Mouse (Mus musculus): Measurements from ENCODE around the gene Gm11042. TPM values are rescaled to one million over a fixed set of nuclear protein-coding genes. Genes with fewer than 3 reads are reported as not detected.

Gm11042 gene
- total RNA-seq, 4 experiments from 2014 or later: not detected

DNA sequence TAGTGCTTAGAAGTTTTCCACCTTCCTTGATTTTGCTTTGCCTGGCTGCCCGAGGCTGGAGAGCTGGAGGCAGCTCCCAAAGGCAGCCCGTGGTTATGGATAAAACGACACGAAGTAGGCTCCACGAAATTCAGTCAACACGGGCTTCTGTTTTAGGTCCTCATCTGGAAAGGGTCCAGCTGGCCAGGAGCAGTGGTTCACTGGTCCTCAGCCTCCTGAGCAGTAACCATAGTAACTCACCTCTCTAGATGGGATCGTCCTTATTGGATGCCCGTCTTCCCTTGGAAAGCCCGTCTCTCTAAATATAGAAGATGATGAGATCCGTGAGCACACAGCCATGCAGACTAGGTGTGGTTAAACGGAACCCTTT lies 31.5 kb downstream of the Gm11042 start:
- DNase-seq (ENCODE audit: low spot score in 2 of 2): peak in 1 of 2 experiments; percentile 68

DNA sequence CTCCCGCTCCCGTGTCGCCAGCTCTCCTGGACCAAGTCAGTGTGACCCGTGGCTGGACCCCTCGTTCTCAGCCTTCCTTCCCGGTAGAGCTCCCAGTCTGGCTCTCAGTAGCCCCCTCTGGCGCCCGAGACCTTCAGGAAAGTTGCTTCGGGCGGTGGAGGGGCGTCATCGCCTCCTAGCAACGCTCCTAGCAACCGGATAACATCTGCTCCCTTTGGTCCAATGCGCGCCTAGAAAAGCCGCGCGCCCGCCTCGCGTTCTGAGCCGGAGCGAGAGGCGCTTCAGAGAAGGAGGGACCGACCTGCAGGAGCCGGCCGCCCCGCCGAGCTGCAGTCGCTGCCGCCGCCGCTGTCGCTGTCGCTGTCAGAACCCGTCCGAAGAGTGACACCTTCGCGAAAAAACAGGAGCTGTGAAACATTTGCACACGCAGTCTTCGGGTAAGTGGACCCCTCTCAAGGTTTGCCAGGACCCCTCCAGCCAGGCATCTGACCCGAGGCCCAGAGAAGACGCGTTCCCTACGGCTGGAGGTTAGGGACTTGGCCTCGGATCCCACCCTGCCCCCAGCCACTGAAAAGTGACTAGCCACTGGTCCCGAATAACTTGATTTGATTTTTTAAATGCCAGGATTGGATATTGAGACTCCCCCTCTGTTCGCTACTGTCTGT lies 32.0 kb downstream of the Gm11042 start:
- DNase-seq (ENCODE audit: low spot score in 2 of 2): peak; percentile 89 to 92

DNA sequence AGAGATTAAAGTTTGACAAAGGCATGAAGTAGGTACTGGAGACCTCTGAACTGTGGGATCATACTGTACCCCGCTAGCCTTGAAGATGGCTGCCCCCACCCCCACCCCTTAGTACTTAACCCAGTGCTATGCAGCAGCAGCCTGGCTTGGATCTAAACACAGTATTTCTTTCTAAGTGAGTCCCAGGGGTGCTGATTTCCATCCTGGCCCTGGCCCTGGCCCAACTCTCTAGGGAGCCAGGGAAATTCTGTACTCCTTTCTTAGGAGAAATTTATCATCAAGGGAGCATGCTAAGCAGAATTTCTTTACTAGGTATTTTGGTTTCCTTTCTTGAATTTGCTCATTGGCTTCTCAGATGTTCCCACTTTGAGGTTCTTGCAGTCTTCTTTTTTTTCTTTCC lies 33.3 kb downstream of the Gm11042 start:
- DNase-seq (ENCODE audit: low spot score in 2 of 2): no peak

DNA sequence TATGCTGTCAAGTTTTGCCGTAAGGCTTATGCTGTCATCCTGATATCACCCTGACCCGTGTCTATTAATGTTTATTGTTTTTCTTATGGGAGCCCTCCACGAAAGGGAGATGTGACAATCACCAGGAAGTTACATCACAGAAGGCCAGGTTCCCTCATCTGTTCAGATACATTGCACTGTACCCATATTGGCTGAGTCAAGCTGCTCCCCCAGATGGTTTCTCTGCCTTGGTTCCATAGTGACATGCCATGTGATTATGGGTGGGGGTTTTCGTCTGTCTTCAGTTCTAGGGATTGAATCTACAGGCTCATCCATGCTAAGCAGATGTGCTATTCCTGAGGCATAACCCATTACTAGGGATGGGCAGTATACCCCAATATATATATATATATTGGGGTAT lies 34.8 kb downstream of the Gm11042 start:
- no peak for DNase-seq (ENCODE audit: low spot score in 2 of 2)

DNA sequence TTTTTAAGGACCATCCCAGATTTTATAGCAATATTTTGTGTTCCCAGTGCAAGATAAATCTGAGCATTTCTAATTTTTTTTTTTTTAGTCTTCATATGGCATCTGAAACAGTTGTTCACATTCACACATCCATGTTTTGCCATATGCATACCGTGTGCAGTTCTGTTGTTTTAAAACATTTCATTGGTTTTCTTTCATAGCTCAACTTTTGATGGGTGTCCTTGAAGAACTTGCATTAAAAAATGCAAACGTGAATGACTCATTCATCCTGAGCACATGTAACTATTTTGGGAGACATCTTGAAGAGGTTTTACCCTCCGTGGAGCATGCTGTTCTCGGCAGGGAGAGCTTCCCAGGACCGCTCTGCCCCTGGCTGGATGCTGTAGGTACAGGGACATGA lies 38.9 kb downstream of the Gm11042 start:
- no peak for DNase-seq (ENCODE audit: low spot score in 2 of 2)

DNA sequence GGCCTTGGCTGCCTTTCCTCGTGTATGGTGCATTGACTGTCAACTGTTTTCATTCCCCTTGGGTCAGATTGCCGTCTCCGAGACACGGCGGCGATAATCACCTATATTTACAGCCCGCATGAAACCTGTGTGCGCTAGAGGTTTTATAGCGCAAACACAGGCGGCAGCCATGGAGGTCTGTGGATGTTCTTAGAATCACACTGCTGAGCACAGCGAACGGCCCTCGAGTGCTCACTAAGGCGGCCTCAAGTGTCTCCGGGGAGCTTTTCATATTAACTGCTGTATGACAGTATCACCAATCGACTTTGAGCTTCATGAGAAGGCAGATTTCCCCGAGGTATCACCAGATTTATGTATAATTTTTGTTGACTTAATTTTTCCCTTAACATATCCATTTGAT lies 43.6 kb downstream of the Gm11042 start:
- no peak for DNase-seq (ENCODE audit: low spot score in 2 of 2)

GRCm38 (mm10) chr12:74268644-74269285 lies 47.4 kb downstream of the Gm11042 start:
- DNase-seq (ENCODE audit: low spot score in 2 of 2): no peak

- DNase-seq (ENCODE audit: low spot score in 2 of 2): no peak
These were observed 49.1 kb downstream of the Gm11042 start for GRCm38 (mm10) chr12:74267049-74267448.
